Mouse (Mus musculus) large intestine, adult 2 months (tissue): Measurements from ENCODE around the gene Clip3. TPM values are rescaled to one million over a fixed set of nuclear protein-coding genes. Genes with fewer than 3 reads are reported as not detected.
A peak's percentile ranks its signal among the peaks of the same experiment; 100 is the strongest.

Source experiments
- DNase-seq: peaks from one replicate; pipeline ENCODE4 v3.0.0-alpha.2; 2012; ENCODE audit warnings: low read depth, low spot score
- WGBS: fragments of 180-500 bp; shearing (Covaris S2); methylation state at CpG from one replicate; pipeline ENCODE4 v1.1.7; 2018; 5-methylcytosine and 5-hydroxymethylcytosine counted together
- polyA plus RNA-seq: library from polyadenylated mRNA; depleted of rRNA; stranded (reverse); fragments of >200 nt; gene quantifications from 2 replicates; pipeline ENCODE4 v1.2.3, GENCODE M21; 2012

Gene Clip3
- polyA plus RNA-seq, 1 experiment, result 4.0 TPM

GRCm38 (mm10) chr7:30293795-30294194, 2.3 kb downstream of the Clip3 start:
- no peak for DNase-seq
- WGBS, result 76% methylated on average over 13 of the region's 13 CpGs

- DNase-seq, result no peak
- WGBS, result 63% methylated on average over 5 of the region's 5 CpGs
Measured at GRCm38 (mm10) chr7:30294296-30294695, 2.8 kb downstream of the Clip3 start.

- DNase-seq, result no peak
- WGBS, result 41% methylated on average over 10 of the region's 10 CpGs
Measured at GRCm38 (mm10) chr7:30295103-30295502, 3.6 kb downstream of the Clip3 start.

GRCm38 (mm10) chr7:30296816-30297215, 5.3 kb downstream of the Clip3 start:
- DNase-seq, result no peak
- 92% methylated on average over 15 of the region's 15 CpGs for WGBS

- WGBS, result 84% methylated on average over 16 of the region's 16 CpGs
- no peak for DNase-seq
Measured at GRCm38 (mm10) chr7:30297266-30297665, 5.7 kb downstream of the Clip3 start.

- no peak for DNase-seq
- WGBS, result 40% methylated on average over 3 of the region's 3 CpGs
Measured at GRCm38 (mm10) chr7:30300914-30301313, 9.4 kb downstream of the Clip3 start.

- WGBS, result 84% methylated on average over 16 of the region's 16 CpGs
- no peak for DNase-seq
Measured at GRCm38 (mm10) chr7:30306083-30306779, 14.7 kb downstream of the Clip3 start.

- 5% methylated on average over 27 of the region's 27 CpGs for WGBS
Measured at GRCm38 (mm10) chr7:30308076-30309005, 16.8 kb downstream of the Clip3 start, which contains the start of gene Alkbh6. Alkbh6 (plus strand) TSS chr7:30308717.

DNA sequence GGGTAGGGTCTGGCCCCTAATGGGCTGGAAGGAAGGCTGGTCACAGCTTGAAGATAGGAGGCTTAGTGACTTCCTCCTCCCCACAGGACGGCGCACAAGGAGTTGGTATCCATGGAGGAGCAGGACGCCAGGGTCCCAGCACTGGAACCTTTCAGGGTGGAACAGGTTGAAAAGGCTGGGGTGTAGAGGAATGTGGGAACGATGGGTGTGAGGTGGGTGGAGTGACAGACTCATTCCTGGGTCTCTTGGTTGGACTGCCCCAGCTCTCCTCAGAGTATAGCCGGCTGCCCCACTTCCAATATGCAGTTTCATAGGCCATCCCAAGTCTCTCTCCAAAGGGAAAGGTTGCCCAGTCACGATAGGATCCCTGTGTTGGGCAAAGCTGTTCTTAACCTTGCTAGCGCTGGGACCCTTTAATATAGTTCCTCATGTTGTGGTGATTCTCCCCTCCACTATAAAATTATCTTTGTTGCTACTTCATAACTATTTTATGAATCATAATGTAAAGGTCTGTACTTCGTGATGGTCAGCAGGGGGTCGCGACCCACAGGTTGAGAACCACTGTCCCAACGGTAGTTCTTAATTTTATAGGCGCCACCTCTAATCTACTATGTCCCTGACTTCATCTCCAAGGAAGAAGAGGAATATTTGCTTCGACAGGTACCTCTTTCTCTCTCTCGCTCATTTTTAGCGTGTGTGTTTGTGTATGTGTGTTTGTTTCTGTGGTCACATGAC, 18.0 kb downstream of the Clip3 start:
- DNase-seq, result no peak
- 45% methylated on average over 15 of the region's 15 CpGs for WGBS

More at GRCm38 (mm10) chr7:30308076-30309005, 16.8 kb downstream of the Clip3 start, which contains the start of gene Alkbh6:
- DNase-seq, result peak; percentile 97

- 84% methylated on average over 12 of the region's 12 CpGs for WGBS
- no peak for DNase-seq
Measured at GRCm38 (mm10) chr7:30310136-30310535, 18.6 kb downstream of the Clip3 start.

DNA sequence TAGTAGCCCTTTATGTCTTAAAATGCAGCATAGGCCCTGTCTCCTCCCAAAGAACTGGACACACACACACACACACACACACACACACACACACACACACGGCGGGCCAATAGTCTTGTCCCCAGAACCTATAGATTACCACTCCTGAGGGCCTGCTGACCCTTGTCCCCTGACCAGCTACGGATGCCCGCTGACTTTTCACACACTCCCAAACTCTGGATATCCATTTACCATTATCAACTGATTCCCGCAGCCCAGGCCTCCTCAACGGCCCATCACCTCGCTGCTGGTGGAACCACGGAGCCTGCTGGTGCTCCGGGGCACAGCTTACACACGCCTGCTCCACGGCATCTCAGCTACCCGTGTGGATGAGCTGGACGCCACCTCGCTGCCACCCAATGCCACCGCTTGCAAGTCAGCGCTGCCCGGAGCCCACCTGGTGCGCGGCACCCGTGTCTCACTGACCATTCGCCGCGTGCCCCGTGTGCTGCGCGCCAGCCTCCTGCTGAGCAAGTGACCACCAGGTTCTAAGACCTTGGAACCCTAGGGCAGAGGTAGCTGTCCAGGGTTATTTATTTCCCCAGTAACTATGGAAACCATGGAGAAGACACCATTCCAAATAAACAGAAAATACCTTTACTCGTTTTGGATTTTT, 22.3 kb downstream of the Clip3 start:
- 66% methylated on average over 27 of the region's 27 CpGs for WGBS
- DNase-seq, result no peak

GRCm38 (mm10) chr7:30314721-30315155, 23.2 kb downstream of the Clip3 start, which contains the start of gene Syne4:
Syne4 (plus strand) TSS chr7:30314807.
- WGBS, result 17% methylated on average over 9 of the region's 9 CpGs
- DNase-seq, result no peak

DNA sequence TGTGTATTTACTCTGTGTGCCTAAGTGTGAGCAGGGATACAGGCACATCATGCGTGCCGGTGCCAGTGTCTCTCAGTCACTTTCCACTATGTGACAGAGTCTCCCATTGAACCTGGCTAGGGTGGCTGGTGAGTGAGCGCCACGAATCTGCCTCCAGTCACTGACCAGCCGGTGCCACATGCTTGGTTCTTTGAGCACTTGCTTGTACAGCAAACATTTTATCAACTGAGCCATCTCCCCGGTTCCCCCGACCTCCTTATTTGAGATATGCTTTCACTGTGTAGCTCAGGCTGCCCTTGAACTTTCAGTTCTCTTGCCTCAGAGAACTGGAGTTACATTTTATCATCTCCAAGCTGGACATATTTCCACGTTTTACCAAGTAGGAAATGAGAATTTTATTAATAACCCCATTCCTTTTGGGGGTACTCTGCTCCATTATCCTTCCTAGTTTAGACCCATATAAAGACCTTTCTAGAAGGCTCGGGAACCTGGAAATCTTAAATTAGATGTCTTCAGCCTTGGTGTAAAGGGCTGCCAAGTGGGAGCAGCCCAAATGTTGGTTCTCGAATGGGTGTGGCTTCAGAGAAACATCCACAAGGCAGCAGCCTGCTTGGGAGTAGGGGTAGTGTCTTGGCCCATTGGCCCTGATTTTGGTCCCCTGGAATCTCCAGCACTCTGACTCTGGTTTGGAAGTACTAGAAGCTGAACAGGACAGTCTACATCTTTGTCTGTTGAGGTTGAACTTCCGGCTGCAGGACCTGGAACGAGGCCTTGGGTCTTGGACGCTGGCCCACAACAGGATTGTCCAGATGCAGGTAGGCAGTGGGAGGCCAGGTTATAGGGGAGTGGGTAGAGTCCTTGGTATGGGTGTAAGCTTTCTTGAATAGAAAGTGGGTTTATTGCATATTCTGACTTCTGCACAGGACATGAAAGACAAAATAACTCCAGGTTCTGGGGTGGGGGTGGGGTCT, 24.3 kb downstream of the Clip3 start:
- 44% methylated on average over 13 of the region's 13 CpGs for WGBS
- no peak for DNase-seq

DNA sequence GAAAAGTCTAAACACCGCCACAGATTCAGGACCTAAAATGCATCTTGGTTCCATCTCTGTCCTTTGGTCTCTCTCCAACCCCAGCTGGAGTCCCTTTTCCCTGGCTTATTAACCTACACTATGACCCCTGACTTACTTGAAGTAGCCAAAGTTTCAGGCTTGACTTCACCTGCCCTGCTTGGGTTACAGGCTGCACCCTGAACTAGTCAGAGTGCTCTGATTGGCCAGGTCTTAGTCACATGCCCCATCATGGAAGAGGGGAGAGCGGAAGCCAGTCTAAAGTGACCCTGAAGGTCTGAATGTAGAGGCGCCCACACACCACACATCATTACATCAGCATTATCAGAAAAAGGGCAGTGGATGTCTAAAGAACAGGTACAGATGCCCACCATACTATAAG, 26.6 kb downstream of the Clip3 start:
- no peak for DNase-seq
- WGBS, result 90% methylated on average over 3 of the region's 3 CpGs

GRCm38 (mm10) chr7:30320946-30321345, 29.4 kb downstream of the Clip3 start:
- no peak for DNase-seq
- WGBS, result 59% methylated on average over 2 of the region's 2 CpGs

GRCm38 (mm10) chr7:30321539-30322284, 30.2 kb downstream of the Clip3 start, which contains the start of gene E130208F15Rik:
E130208F15Rik (plus strand) TSS chr7:30321740.
- WGBS, result under 1% methylated on average over 63 of the region's 63 CpGs
- DNase-seq, result no peak

DNA sequence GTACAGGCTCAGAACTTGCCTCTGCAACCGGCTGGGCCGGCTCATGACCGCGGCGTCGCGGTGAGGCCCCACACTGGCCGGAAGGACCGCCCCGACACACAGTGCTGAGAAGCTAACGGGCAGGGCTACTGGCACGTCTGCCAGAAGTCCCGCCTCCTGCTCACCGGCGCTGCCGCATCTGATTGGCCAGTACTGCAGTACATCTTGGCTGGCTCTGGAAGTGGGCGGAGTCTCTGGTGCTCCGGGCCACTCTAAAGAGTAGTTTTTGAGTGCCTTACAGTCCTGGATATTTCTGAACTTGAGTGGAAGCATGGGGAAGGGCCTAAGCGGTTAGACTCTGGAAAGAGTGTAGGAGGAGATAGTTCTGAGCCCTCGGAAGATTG, 30.7 kb downstream of the Clip3 start:
- peak; percentile 89 for DNase-seq
- under 1% methylated on average over 20 of the region's 20 CpGs for WGBS
